Mouse (Mus musculus) cerebellum, adult 2 months (tissue): ENCODE measurements around the gene Bdp1.

Source experiments
- CTCF ChIP-seq: fragments of 200-500 bp; IDR thresholded peaks from 2 replicates; pipeline ENCODE4 v1.5.1; 2011; ENCODE audit warnings: low read depth, mild to moderate bottlenecking, control low read depth, low read length, moderate library complexity, borderline replicate concordance; ENCODE audit not compliant: insufficient read depth
- POLR2A ChIP-seq: fragments of 200-500 bp; IDR thresholded peaks from 2 replicates; pipeline ENCODE4 v1.6.1; 2011; ENCODE audit warnings: low read length, control low read depth, borderline replicate concordance; ENCODE audit not compliant: insufficient read depth

DNA sequence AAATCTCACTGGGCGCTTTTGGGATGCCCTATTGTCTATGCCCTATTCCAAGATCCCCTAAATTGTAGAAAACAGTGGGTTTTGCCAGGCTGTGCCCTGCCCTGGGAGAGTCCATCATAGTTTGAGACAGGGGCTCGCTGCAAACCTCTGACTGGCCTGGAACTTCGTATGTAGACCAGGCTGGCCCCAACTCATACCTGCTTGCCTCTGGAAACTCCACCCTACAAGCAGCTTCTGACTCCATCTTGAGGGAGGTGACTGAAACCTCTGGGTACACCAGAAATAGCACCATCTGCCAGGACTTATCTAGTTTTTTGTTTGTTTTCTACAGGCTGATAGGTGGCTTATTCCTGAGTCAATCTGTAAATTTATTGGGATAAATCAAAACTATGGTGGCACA is 20.1 kb upstream of the Bdp1 start:
- TF ChIP-seq CTCF (no peak), POLR2A (no peak)
